Mouse (Mus musculus): ENCODE results near the gene Pnkp. TPM values are rescaled to one million over a fixed set of nuclear protein-coding genes. Genes with fewer than 3 reads are reported as not detected.
A peak's percentile ranks its signal among the peaks of the same experiment; 100 is the strongest.

Pnkp gene
- total RNA-seq, 1 experiment from 2014 or later: 89.5 TPM

DNA sequence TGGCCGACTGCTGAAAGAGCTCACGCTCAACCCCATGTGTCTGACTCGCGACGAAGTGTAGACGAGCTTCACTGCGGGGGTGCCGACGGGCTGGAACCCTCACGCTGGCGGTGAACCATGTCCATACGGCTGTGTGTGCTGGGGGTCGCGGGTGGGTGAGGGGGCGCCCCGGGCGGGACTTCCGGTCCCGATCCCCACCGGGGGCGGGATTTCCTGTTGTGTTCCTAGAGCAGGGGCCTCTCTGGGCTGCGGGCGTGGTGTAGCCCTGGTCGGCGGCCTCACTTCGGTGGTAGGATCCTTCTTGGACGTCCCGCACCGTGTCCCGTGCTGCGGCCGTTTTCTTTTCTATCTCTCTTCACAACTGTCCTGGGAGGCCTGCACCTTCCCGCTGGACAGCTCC is 6.8 kb upstream of the Pnkp start:
- ATAC-seq (replicated peaks; ENCODE audit: insufficient number of reproducible peaks, low FRiP score, low TSS enrichment, poor library complexity, severe bottlenecking): no peak

DNA sequence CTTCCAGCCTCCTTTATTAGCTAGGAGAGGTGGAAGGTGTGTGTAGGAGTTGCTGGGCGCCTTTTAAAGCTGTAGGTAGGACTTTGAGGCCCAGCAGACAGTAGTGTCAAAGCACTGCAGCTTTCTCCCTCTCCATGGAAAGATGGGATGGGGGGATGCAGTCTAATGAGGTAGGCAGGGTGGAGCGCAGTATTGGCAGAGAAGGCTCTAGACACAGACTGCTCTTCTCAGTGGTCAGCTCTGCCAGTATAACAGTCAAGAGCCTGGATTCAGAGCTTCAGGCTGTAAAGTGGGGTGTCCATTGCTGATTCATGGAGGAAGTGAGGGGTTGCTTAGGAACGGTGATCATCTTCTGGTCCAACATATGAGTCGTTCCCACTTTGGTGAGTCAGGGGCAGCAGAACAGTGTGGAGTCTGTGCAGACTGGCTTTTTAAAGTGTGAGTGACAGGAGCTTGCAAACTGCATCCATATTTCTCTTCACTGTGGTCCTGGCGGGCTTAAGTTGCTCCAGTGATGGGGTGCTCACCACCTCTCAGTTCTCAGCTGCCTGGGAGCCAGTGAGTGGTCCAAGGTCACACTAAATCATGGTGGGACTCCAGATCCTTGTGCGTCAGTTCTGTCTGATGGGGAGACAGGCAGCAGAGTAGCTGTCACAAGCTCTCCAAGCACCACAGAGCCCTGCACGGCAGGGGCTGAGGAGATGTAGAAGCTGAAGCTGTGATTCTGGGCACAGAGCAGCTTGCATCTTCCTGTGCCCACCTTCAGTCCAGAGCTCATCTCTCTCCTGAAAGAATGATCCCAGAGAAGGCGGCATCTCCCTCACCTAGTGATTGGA is 5.9 kb upstream of the Pnkp start:
- ATAC-seq (replicated peaks; ENCODE audit: insufficient number of reproducible peaks, low FRiP score, low TSS enrichment, poor library complexity, severe bottlenecking): no peak

DNA sequence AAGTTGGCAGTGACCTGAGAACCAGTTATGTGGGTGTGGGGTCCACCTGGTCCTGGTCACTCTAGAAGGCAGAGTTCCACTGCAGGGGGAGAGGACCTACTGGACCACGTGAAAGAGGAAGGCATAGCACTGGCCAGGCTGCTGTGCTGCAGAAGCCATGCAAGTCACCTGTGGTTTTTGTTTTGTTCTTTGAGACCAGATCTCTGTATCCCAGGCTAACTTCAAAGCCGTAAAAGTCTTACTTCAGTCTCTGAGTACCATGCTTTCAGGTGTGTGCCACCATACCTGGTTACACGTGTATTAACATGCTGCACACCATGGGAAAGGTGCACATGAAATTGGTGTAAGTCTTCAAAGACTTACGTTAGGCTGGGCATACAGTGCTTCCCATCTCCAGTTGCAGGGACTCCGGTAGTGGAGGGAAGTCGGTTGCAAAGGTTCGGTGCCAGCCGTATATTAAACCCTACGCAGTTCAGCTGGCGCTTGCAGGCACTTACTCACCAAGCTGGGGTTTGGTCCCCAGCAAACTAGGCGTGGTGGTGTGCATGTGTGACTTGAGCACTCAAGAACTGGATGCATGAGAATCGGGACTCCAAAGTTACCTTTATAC is 5.2 kb upstream of the Pnkp start:
- ATAC-seq (replicated peaks; ENCODE audit: insufficient number of reproducible peaks, low FRiP score, low TSS enrichment, poor library complexity, severe bottlenecking): no peak

DNA sequence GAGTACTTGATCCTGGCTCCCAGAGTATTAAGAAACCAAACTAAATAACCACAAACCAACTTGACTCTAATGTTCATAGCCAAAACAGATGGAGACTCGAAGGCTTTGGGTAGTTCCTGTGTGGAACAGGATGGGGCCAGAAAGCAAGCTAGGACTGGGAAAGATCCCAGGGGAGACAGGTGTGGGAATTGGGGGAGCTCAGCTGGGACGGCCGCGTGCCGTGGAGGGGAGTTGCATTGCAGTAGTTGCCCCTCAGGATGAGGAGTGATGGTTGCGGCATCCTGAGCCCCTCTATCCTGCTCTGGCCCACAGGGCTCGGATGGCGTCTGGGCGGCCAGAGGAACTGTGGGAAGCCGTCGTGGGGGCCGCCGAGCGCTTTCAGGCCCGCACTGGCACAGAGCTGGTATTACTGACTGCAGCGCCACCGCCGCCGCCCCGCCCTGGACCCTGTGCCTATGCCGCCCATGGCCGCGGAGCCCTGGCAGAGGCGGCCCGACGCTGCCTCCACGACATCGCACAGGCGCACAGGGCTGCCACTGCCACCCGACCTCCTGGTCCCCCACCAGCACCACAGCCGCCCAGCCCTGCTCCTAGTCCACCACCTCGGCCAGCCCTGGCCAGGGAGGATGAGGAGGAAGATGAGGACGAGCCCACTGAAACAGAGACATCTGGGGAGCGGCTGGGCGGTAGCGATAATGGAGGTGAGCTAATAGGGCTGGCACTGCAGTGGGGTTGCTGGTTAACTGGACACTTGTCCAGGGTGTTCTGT is 4.5 kb upstream of the Pnkp start:
- no peak for ATAC-seq (replicated peaks; ENCODE audit: insufficient number of reproducible peaks, low FRiP score, low TSS enrichment, poor library complexity, severe bottlenecking)

DNA sequence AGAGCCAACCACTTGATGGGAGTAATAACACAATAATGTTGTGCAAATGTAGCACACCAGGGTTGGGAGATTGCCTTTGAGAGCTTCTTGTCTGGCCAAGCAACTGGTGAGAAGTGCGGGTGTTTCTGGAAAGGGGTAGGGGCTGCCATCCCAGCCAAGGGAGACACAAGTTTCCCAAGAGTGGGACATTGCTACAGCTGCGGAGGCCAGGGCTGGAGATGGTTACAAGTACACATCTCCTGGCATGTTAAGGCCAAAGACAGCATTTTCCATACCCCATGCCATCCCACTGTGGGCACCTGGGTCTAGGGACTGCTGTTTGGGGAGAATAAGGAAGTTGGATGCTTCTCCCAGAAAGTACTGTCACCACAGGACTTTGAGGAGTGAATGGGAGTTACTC is 3.9 kb upstream of the Pnkp start:
- no peak for ATAC-seq (replicated peaks; ENCODE audit: insufficient number of reproducible peaks, low FRiP score, low TSS enrichment, poor library complexity, severe bottlenecking)

DNA sequence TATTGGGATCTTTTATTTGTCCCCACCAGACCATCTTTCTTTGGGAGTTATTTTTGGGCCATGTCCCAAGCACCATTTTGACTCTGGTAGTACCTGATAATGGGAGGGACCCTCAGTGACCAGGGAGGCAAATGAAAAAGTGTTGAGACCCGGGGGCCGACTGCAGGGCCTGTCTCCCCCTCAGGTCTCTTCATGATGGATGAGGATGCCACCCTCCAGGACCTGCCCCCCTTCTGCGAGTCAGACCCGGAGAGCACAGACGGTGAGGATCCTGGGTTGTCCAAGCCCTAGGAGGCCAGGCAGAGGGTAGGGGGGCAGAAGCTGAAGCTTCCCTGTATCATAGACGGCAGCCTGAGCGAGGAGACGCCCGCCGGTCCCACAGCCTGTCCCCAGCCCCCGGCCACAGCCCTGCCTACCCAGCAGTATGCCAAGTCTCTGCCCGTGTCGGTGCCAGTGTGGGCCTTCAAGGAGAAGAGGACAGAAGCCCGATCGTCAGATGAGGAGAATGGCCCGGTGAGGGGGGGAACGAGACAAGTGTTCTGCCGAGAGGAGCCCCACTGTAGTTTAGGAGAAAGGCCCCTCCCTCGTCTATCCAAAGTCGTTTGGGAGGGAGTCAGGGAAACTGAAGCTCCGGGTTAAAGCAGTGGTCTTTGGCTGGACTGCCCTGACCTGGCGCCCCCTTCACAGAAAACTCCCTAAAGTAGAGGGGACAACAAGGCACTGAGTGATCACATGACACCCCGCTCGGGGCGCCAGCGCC is 3.2 kb upstream of the Pnkp start:
- ATAC-seq (replicated peaks; ENCODE audit: insufficient number of reproducible peaks, low FRiP score, low TSS enrichment, poor library complexity, severe bottlenecking): no peak

DNA sequence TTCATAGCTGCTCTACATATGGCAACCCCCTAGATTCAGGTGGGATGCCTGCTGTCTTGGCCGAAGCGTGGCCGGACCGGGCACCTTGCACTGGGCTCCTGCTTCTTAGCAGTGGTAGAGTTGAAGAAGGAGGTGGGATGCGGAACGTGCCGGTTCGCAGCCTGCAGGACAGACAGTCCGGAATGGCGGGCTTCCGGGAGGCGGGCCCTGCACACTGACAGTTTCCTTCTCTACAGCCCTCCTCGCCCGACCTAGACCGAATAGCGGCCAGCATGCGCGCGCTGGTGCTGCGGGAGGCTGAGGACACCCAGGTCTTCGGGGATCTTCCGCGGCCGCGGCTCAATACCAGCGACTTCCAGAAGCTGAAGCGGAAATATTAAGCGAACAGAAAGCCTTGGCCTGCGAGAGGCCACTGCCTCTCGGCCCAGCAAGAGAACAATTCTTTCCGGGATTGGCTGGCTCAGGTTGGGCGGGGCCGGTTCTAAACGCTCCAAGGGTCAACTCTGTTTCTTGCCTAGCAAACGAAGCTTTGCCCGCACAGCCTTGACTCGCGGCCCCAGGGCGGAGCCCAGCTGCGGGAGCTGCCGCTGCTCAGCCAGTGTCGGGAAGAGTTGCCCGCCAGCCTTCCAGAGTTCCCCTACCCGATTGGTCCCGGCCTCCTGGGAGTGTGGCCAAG is 2.4 kb upstream of the Pnkp start:
- peak; percentile 29 for ATAC-seq (replicated peaks; ENCODE audit: insufficient number of reproducible peaks, low FRiP score, low TSS enrichment, poor library complexity, severe bottlenecking)

DNA sequence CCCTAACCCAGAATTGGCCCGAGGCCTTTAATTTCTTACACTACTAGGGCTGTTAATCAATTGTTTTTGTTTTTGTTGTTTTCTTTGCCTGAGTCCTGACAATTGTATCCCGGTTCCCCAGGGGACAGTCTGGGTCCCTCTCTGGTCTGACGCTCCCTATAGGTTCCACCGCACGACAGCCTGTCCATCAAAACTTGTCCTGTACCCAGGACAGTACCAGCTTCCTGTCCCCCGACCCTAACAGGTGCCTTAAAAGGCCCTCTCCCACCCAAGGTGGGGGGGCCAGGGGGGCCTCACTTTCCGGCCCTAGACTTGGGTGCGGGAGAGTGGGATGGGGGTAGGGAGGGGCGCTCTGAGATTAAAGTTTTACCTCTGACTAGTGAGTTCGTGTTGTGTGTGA is 1.9 kb upstream of the Pnkp start:
- ATAC-seq (replicated peaks; ENCODE audit: insufficient number of reproducible peaks, low FRiP score, low TSS enrichment, poor library complexity, severe bottlenecking): no peak

DNA sequence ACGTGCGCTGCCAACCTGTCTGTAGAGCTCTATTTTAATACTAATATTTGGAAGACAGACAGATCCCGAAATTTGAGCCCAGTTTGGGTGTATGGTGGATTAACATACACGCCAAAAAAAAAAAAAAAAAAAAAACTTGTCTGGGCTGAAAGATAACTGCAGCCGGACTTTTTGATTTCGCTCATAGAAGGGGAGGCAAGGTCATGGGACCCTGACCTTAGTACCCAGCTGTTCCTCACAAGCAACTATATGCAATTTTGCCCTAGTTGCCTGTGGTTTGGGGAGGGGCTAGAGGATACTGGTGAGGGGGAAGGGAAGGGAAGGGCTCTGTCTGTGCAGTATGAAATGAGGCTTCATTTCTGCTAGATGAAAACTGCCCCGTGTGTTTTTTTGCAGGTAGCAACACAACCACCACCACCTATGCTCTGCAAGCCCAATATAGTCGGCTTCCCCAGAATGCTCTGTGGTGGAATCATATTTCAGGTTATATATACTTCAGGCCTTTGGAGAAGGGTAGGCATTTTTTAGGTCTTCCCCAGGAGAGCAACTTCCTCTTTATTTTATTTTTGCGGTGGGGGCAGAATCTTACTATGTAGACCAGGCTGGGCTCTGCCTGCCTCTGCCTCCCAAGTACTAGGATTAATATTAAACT is 548 bp upstream of the Pnkp start:
- no peak for ATAC-seq (replicated peaks; ENCODE audit: insufficient number of reproducible peaks, low FRiP score, low TSS enrichment, poor library complexity, severe bottlenecking)

DNA sequence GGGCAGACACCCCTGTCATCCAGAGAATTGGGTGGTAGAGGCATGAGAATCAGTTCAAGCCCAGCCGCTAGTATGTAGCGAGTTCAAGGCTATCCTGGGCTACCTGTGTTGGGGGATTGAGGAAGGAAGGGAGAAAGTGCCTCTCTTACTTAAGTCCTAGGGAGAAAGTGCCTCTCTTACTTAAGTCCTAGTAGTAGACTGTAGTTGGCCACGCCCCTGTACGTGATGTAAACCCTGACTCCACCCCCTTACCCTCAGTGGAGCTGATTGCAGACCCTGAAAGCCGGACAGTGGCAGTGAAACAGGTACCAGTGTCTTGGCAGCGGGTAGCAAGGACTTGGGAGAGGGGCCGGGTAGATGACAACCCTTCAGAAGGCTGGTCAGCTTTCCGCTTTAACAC is 966 bp downstream of the Pnkp start:
- ATAC-seq (replicated peaks; ENCODE audit: insufficient number of reproducible peaks, low FRiP score, low TSS enrichment, poor library complexity, severe bottlenecking): no peak; the same call in 1 of the 2 replicates

DNA sequence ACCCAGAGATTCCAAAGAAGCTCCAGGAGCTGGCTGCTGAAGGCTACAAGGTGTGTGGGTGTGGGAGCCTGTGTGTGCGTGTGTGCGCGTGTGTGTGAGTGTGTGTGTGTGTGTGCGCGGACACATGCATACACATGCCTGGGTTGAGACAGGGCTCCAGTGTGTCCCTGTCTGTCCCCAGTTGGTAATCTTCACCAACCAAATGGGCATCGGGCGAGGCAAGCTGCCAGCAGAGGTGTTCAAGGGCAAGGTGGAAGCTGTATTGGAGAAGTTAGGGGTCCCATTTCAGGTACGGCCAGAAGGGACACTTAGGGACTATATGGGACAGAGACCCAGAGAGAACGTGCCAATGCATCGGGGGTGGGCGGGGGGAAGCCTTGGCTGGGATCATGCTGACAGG is 3.0 kb downstream of the Pnkp start:
- ATAC-seq (replicated peaks; ENCODE audit: insufficient number of reproducible peaks, low FRiP score, low TSS enrichment, poor library complexity, severe bottlenecking): no peak

DNA sequence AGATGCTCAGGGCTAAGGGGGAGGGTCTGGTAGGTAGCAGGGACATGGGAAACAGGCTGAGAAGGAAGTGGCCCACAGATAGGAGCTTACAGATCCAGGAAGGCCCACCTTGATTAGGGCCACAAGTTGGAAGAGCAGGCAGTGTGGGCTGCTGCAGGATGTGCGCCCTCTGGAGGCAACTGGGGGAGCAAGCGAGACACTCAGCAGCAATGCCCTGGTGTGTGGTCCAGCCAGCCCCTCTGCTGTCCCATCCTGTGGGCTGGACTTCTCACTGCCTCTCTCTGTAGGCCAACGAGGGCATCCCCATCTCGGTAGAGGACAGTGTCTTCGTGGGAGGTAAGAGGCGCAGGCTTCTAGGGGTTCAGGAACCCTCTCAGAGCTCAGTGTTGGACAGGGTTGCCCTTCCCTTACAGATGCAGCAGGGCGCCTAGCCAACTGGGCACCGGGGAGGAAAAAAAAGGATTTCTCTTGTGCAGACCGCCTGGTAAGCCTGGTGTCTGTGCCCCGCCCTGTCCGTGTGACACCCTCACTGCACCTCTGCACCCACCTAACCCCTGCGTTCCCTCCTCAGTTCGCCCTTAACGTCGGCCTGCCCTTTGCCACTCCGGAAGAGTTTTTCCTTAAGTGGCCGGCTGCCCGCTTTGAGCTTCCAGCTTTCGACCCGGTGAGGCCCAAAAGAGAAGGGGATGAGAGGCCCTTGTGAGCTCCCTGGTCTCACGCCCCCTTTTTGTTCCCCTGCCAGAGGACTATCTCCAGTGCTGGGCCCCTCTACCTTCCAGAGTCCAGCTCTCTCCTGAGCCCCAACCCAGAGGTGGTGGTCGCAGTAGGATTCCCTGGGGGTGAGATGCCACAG is 3.9 kb downstream of the Pnkp start:
- ATAC-seq (replicated peaks; ENCODE audit: insufficient number of reproducible peaks, low FRiP score, low TSS enrichment, poor library complexity, severe bottlenecking): peak; percentile 33; the same call in 1 of the 2 replicates

DNA sequence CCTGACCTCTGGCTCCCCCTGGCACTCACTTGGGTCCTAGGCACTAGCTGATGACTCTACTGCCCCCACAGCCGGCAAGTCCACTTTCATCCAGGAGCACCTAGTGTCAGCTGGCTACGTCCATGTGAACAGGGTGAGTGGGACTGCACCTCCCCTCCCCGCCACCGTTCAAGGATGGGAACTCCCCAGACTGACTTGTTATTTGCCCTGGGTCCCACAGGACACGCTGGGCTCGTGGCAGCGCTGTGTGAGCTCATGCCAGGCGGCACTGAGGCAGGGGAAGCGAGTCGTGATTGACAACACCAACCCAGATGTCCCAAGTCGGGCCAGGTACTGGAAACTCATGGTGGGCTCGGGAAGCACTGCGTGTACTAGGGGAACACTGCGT is 4.5 kb downstream of the Pnkp start:
- no peak for ATAC-seq (replicated peaks; ENCODE audit: insufficient number of reproducible peaks, low FRiP score, low TSS enrichment, poor library complexity, severe bottlenecking)

DNA sequence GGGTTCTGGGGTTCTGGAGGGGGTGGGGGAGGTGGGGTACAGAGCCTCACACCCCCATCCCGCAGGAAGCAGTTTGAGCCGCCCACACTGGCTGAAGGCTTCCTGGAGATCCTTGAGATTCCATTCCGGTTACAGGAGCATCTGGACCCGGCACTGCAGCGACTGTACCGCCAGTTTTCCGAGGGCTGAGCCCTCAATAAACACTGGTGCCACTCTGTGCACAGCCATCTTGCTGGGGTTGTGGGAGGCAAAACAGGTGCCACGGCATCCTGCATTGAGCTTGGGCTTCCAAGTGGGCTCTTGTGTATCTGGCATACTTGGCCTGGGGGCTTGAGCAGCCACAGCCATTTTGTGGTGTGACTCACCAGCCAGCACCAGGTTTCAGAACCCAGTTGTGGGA is 5.5 kb downstream of the Pnkp start:
- ATAC-seq (replicated peaks; ENCODE audit: insufficient number of reproducible peaks, low FRiP score, low TSS enrichment, poor library complexity, severe bottlenecking): no peak

DNA sequence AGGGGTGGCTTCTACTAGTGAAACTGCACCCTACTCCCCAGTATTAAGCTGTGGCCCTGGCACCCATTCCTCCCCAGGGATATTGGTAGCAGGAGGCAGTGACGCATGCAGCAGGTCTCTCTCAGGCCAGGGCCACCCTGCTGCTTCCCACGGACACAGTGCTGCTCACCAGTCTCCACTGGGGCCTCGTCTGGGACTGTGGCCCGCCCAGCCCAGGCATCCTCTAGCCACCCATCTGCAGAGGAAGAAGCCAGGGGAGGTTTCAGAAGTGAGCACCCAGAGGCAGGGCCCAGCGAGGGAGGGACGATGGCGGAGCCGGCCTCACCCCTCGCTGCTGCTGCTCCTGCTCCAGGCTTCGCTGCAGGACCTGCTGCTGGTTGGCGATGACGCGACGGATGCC is 6.3 kb downstream of the Pnkp start:
- ATAC-seq (replicated peaks; ENCODE audit: insufficient number of reproducible peaks, low FRiP score, low TSS enrichment, poor library complexity, severe bottlenecking): no peak

DNA sequence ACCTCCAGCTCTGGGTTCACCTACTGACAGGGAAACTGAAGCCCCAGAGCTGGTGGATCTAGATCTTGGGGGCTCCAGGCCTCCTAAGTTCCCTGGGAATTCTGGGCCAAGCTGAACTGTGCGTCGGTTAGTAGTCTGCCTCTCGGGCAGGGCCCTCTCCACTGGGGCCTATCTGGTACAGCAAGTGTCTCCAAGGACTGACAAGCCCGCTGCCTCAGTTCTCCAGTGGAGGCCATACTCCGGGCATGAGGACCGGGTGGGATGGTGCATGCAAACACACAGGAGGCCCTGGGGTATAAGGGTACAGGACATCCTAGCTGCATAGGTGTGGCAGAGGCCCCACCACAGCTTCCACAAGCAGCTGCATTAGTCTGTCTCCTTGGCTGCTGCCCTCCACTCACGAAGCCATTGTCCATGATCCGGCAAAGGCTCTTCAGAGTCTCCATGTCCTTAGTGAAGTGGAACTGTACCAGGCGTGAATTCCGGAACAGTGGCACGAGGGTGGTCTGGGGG is 7.1 kb downstream of the Pnkp start:
- no peak for ATAC-seq (replicated peaks; ENCODE audit: insufficient number of reproducible peaks, low FRiP score, low TSS enrichment, poor library complexity, severe bottlenecking)

Data from monocyte, adult 5-6 weeks (primary cell).